Comparison of ENCODE assay signal across 12 mouse cellular contexts in the genomic region with DNA sequence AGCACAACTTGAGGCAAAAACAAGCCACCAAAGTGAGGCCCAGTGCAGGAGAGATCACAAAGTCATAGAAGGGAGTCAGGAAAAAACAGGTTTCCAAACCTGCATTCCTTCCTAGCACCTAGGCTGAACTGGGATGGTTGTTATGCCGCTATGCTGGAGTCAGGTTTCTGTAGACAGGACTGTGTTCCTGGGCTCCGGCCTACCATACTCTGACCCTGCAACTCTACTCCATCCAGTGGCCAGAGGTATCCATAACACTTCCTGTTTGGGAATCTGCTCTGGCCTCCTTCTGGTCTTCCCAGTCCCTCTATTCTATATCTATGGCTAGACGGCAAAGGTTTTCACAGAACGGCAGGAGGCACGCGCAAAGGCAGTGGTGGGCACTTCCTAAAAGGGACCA.
DNase-seq lines count a peak whose midpoint lies in the region; ATAC-seq lines count a peak whose summit lies in the region.
"Had no signal": no experiment of that assay in that cellular context is flagged by ENCODE, and none has a peak within 500 bp of the region (broad histone marks: within the 10 kb centered on the region; RNA-seq: fewer than 3 reads in every experiment).

No protein-coding gene starts in this region.

- 0 out of 2 replicates have a peak, but pooled peaks cover 8% of the 10 kb centered on the region for H3K27me3 ChIP-seq in kidney, embryonic 15.5 days
- no peaks in the 10 kb centered on the region for H3K27me3 ChIP-seq in embryonic facial prominence, embryonic 11.5 days (ENCODE audit: control insufficient read depth, insufficient read depth, low read length)
- no peaks in the 10 kb centered on the region; the same call in 1 of the 2 replicates for H3K27me3 ChIP-seq in lung, embryonic 16.5 days (ENCODE audit: control insufficient read depth, insufficient read depth, low read depth, low read length)
- H3K27me3 ChIP-seq: embryonic facial prominence, embryonic 12.5 days; lung, embryonic 15.5 days had no signal

- no peak overlapping the region for H3K9ac ChIP-seq in kidney, embryonic 15.5 days
- H3K9ac ChIP-seq in embryonic facial prominence, embryonic 11.5 days (replicated peaks; ENCODE audit: low read length) = no peak overlapping the region
- H3K9ac ChIP-seq in lung, embryonic 16.5 days (ENCODE audit: low read length) = no peak overlapping the region
- H3K9ac ChIP-seq: embryonic facial prominence, embryonic 12.5 days; lung, embryonic 15.5 days had no signal

- no peak overlapping the region for H3K4me2 ChIP-seq in kidney, embryonic 15.5 days
- no peak overlapping the region for H3K4me2 ChIP-seq in embryonic facial prominence, embryonic 11.5 days (ENCODE audit: low read depth, low read length)
- H3K4me2 ChIP-seq in lung, embryonic 16.5 days (ENCODE audit: low read depth, low read length) = no peak overlapping the region
- H3K4me2 ChIP-seq: embryonic facial prominence, embryonic 12.5 days; lung, embryonic 15.5 days had no signal

- 59% methylated on average over 6 of the region's 6 CpGs for WGBS in kidney, embryonic 15.5 days
- 52% methylated on average over 6 of the region's 6 CpGs for WGBS in embryonic facial prominence, embryonic 11.5 days
- 60% methylated on average over 6 of the region's 6 CpGs for WGBS in lung, embryonic 16.5 days

- no peak overlapping the region for H3K27ac ChIP-seq in kidney, embryonic 15.5 days
- H3K27ac ChIP-seq in embryonic facial prominence, embryonic 11.5 days (replicated peaks; ENCODE audit: low read depth, low read length) = no peak overlapping the region
- no peak overlapping the region for H3K27ac ChIP-seq in lung, embryonic 16.5 days (ENCODE audit: low read length)
- H3K27ac ChIP-seq: embryonic facial prominence, embryonic 12.5 days; lung, embryonic 15.5 days had no signal

- 0 out of 2 replicates have a peak, but pooled peaks cover 3% of the 10 kb centered on the region for H3K4me1 ChIP-seq in kidney, embryonic 15.5 days
- no peaks in the 10 kb centered on the region for H3K4me1 ChIP-seq in embryonic facial prominence, embryonic 11.5 days (ENCODE audit: control insufficient read depth, insufficient read depth, low read length)
- no peaks in the 10 kb centered on the region for H3K4me1 ChIP-seq in lung, embryonic 16.5 days (replicated peaks; ENCODE audit: control insufficient read depth, insufficient read depth, low read length)
- H3K4me1 ChIP-seq: lung, embryonic 15.5 days had no signal

- DNase-seq in adrenal gland, postnatal 10 days = peak; percentile 11
- DNase-seq in adrenal gland, adult 18-20 months (ENCODE audit: low spot score in 2 of 2) = no peak
- DNase-seq in kidney, adult 11 months = peak; percentile 56
- DNase-seq in embryonic facial prominence, embryonic 11.5 days (ENCODE audit: low spot score) = peak; percentile 10
- DNase-seq in left cerebral cortex, adult 8-10 months (ENCODE audit: low spot score in 2 of 2) = no peak
- DNase-seq: adrenal gland, adult 8-10 months; gastrocnemius, postnatal 14 days had no signal

- H3K9me3 ChIP-seq in kidney, embryonic 15.5 days (replicated peaks) = no peaks in the 10 kb centered on the region
- H3K9me3 ChIP-seq in embryonic facial prominence, embryonic 11.5 days (replicated peaks; ENCODE audit: control insufficient read depth, low read length) = no peaks in the 10 kb centered on the region
- H3K9me3 ChIP-seq in lung, embryonic 16.5 days (ENCODE audit: control insufficient read depth, low read length) = no peaks in the 10 kb centered on the region
- H3K9me3 ChIP-seq: embryonic facial prominence, embryonic 12.5 days; lung, embryonic 15.5 days had no signal

- H3K36me3 ChIP-seq in kidney, embryonic 15.5 days = no peaks in the 10 kb centered on the region
- no peaks in the 10 kb centered on the region for H3K36me3 ChIP-seq in embryonic facial prominence, embryonic 11.5 days (replicated peaks; ENCODE audit: control insufficient read depth, insufficient read depth, low read depth, low read length)
- no peaks in the 10 kb centered on the region for H3K36me3 ChIP-seq in lung, embryonic 16.5 days (ENCODE audit: control insufficient read depth, insufficient read depth, low read length)
- H3K36me3 ChIP-seq: embryonic facial prominence, embryonic 12.5 days; lung, embryonic 15.5 days had no signal

- no peak; the same call in 1 of the 2 replicates for ATAC-seq in kidney, embryonic 15.5 days (replicated peaks; ENCODE audit: low FRiP score)
- no peak for ATAC-seq in embryonic facial prominence, embryonic 11.5 days (replicated peaks; ENCODE audit: insufficient number of reproducible peaks, low FRiP score, low TSS enrichment, low read depth)
- peak; percentile 49; the same call in 1 of the 2 replicates for ATAC-seq in lung, embryonic 16.5 days (ENCODE audit: low read depth)
- no peak for ATAC-seq in erythroid progenitor cell, adult 5-6 weeks (replicated peaks; ENCODE audit: low FRiP score, poor library complexity, severe bottlenecking)

- no peak overlapping the region for H3K4me3 ChIP-seq in kidney, embryonic 15.5 days (replicated peaks)
- H3K4me3 ChIP-seq in embryonic facial prominence, embryonic 11.5 days (ENCODE audit: low read depth, low read length) = no peak overlapping the region
- no peak overlapping the region for H3K4me3 ChIP-seq in lung, embryonic 16.5 days (ENCODE audit: low read length)
- H3K4me3 ChIP-seq: embryonic facial prominence, embryonic 12.5 days; lung, embryonic 15.5 days had no signal

Comparison
In these comparisons a context has a peak if more than half of its experiments do, and no peak if none do; other contexts are left out.
1. DNase-seq: peak in adrenal gland, postnatal 10 days (single experiment), kidney, adult 11 months (single experiment) and embryonic facial prominence, embryonic 11.5 days (single experiment); none in adrenal gland, adult 18-20 months (0 of 2) and left cerebral cortex, adult 8-10 months (0 of 2).